Mouse (Mus musculus): ENCODE data around the gene Slc12a9.

The Slc12a9 gene

GRCm38 (mm10) chr5:137346388-137346787 lies 13.0 kb upstream of the Slc12a9 start:
- in situ Hi-C loops (cut with MboI): no loop called here

GRCm38 (mm10) chr5:137345821-137346220 lies 12.4 kb upstream of the Slc12a9 start:
- in situ Hi-C loops (cut with MboI): no loop called here

- in situ Hi-C loops (cut with MboI): no loop called here
These were observed 10.5 kb upstream of the Slc12a9 start for GRCm38 (mm10) chr5:137343869-137344268.

GRCm38 (mm10) chr5:137343412-137343811 lies 10.0 kb upstream of the Slc12a9 start:
- in situ Hi-C loops (cut with MboI): no loop called here

- in situ Hi-C loops (cut with MboI): no loop called here
These were observed 9.1 kb upstream of the Slc12a9 start for GRCm38 (mm10) chr5:137342407-137343012.

GRCm38 (mm10) chr5:137340222-137340621 lies 6.8 kb upstream of the Slc12a9 start:
- in situ Hi-C loops (cut with MboI): no loop called here

- in situ Hi-C loops (cut with MboI): no loop called here
These were observed 6.0 kb upstream of the Slc12a9 start for GRCm38 (mm10) chr5:137339290-137339979.

- in situ Hi-C loops (cut with MboI): no loop called here
These were observed 5.4 kb upstream of the Slc12a9 start for GRCm38 (mm10) chr5:137338663-137339289.

- in situ Hi-C loops (cut with MboI): no loop called here
These were observed 4.9 kb upstream of the Slc12a9 start for GRCm38 (mm10) chr5:137338256-137338655.

GRCm38 (mm10) chr5:137337190-137337589 lies 3.8 kb upstream of the Slc12a9 start:
- in situ Hi-C loops (cut with MboI): no loop called here

GRCm38 (mm10) chr5:137335066-137335465 lies 1.7 kb upstream of the Slc12a9 start:
- in situ Hi-C loops (cut with MboI): no loop called here

- in situ Hi-C loops (cut with MboI): no loop called here
These were observed 920 bp upstream of the Slc12a9 start for GRCm38 (mm10) chr5:137334317-137334716.

GRCm38 (mm10) chr5:137332857-137333511 lies 413 bp downstream of the Slc12a9 start:
- in situ Hi-C loops (cut with MboI): no loop called here

GRCm38 (mm10) chr5:137330910-137331309 lies 2.5 kb downstream of the Slc12a9 start:
- in situ Hi-C loops (cut with MboI): no loop called here

- in situ Hi-C loops (cut with MboI): no loop called here
These were observed 12.4 kb downstream of the Slc12a9 start for GRCm38 (mm10) chr5:137320996-137321395.

- in situ Hi-C loops (cut with MboI): no loop called here
These were observed 14.8 kb downstream of the Slc12a9 start for GRCm38 (mm10) chr5:137318570-137318969.

- in situ Hi-C loops (cut with MboI): no loop called here
These were observed 16.0 kb downstream of the Slc12a9 start for GRCm38 (mm10) chr5:137317361-137317760.

- in situ Hi-C loops (cut with MboI): no loop called here
These were observed 18.1 kb downstream of the Slc12a9 start for GRCm38 (mm10) chr5:137315084-137315903.

- in situ Hi-C loops (cut with MboI): no loop called here
These were observed 19.0 kb downstream of the Slc12a9 start, which contains the start of gene Trip6 for GRCm38 (mm10) chr5:137314193-137315083. Gene Trip6 (minus strand): TSS chr5:137314404.

GRCm38 (mm10) chr5:137313466-137314192 lies 19.8 kb downstream of the Slc12a9 start:
- in situ Hi-C loops (cut with MboI): no loop called here

Data from mature B cell (primary cell).